Mouse (Mus musculus) CH12.LX (cell line): ENCODE data around the gene Irx5. TPM values are rescaled to one million over a fixed set of nuclear protein-coding genes. Genes with fewer than 3 reads are reported as not detected.

Experiments
- DNase-seq: peaks from one replicate; pipeline ENCODE4 v3.0.0-alpha.2; 2013; ENCODE audit errors: extremely low read depth
- H3K27ac ChIP-seq: 2 replicates; pipeline ENCODE4 v1.5.1; 2012; ENCODE audit warnings: low read depth, mild to moderate bottlenecking, control low read depth, moderate library complexity; ENCODE audit not compliant: insufficient read depth
- H3K27me3 ChIP-seq: replicated peaks from 2 replicates; pipeline ENCODE3; 2012; ENCODE audit warnings: inconsistent platforms
- H3K36me3 ChIP-seq, 2 experiments: replicated peaks in 1 of 2; 2 replicates each; pipeline versions ENCODE3 to v1.6.1; 2012; ENCODE audit warnings: inconsistent platforms in 1 of 2, low read length in 1 of 2, mild to moderate bottlenecking in 1 of 2, mixed read lengths in 1 of 2, moderate library complexity in 1 of 2; ENCODE audit not compliant: control insufficient read depth in 1 of 2, insufficient read depth in 1 of 2
- H3K4me1 ChIP-seq, 2 experiments: 2 replicates each; pipeline ENCODE4 v1.6.1; 2012; ENCODE audit warnings: inconsistent platforms in 1 of 2, moderate library complexity in 1 of 2; ENCODE audit not compliant: insufficient read depth in 2 of 2, control insufficient read depth in 1 of 2
- H3K4me2 ChIP-seq: 2 replicates; pipeline ENCODE4 v1.6.1; 2012; ENCODE audit warnings: low read depth, mild to moderate bottlenecking, control low read depth; ENCODE audit not compliant: poor library complexity, insufficient read depth, severe bottlenecking
- H3K4me3 ChIP-seq, 3 experiments: fragments of 150-350 bp in 1 of 3; sonication (generic) in 1 of 3; replicated peaks in 1 of 3; 2 replicates each; pipeline versions ENCODE3 to v1.5.1; 2011 to 2012; ENCODE audit warnings: low read depth in 2 of 3, low read length in 2 of 3, mild to moderate bottlenecking in 2 of 3, moderate library complexity in 2 of 3, control low read depth in 1 of 3, improper control_type of control experiment in 1 of 3, inconsistent platforms in 1 of 3, mixed read lengths in 1 of 3; ENCODE audit not compliant: poor library complexity in 1 of 3
- H3K79me2 ChIP-seq: replicated peaks from 2 replicates; pipeline ENCODE4 v1.6.1; 2012; ENCODE audit warnings: mild to moderate bottlenecking, moderate library complexity; ENCODE audit not compliant: control insufficient read depth, poor library complexity, insufficient read depth, severe bottlenecking; ENCODE audit errors: extremely low read depth
- H3K9ac ChIP-seq: 2 replicates; pipeline ENCODE4 v1.6.1; 2012; ENCODE audit warnings: low read depth, mild to moderate bottlenecking, control low read depth, moderate library complexity; ENCODE audit not compliant: insufficient read depth
- H3K9me3 ChIP-seq: replicated peaks from 2 replicates; pipeline ENCODE3; 2012; ENCODE audit warnings: low read length, inconsistent platforms, mixed read lengths
- BHLHE40 ChIP-seq: IDR thresholded peaks from 2 replicates; pipeline ENCODE4 v1.6.1; 2011; ENCODE audit warnings: mild to moderate bottlenecking, low read depth, low read length, improper control_type of control experiment
- CHD2 ChIP-seq: IDR thresholded peaks from 2 replicates; pipeline ENCODE4 v1.6.1; 2011; ENCODE audit warnings: low read length, improper control_type of control experiment
- E2F4 ChIP-seq: IDR thresholded peaks from 2 replicates; pipeline ENCODE4 v1.6.1; 2011; ENCODE audit warnings: low read depth, low read length, improper control_type of control experiment; ENCODE audit not compliant: insufficient replicate concordance
- ELF1 ChIP-seq: IDR thresholded peaks from 2 replicates; pipeline ENCODE4 v1.6.1; 2014; ENCODE audit warnings: low read depth, mild to moderate bottlenecking, inconsistent platforms, low read length, improper control_type of control experiment
- ETS1 ChIP-seq: conservative IDR thresholded peaks from 2 replicates; pipeline ENCODE4 v1.6.1; 2012; ENCODE audit warnings: low read depth, mild to moderate bottlenecking, inconsistent platforms, low read length, improper control_type of control experiment, moderate library complexity
- GABPA ChIP-seq: IDR thresholded peaks from 2 replicates; pipeline ENCODE4 v1.6.1; 2012; ENCODE audit warnings: low read depth, low read length, improper control_type of control experiment, inconsistent platforms; ENCODE audit not compliant: insufficient replicate concordance
- HCFC1 ChIP-seq: IDR thresholded peaks from 2 replicates; pipeline ENCODE4 v1.6.1; 2012; ENCODE audit warnings: low read depth, mild to moderate bottlenecking, inconsistent platforms, low read length, improper control_type of control experiment
- IRF4 ChIP-seq: IDR thresholded peaks from 2 replicates; pipeline ENCODE4 v1.6.1; 2014; ENCODE audit warnings: low read depth, mild to moderate bottlenecking, inconsistent platforms, low read length, improper control_type of control experiment
- JUND ChIP-seq: conservative IDR thresholded peaks from 2 replicates; pipeline ENCODE4 v1.6.1; 2011; ENCODE audit warnings: low read depth, low read length, improper control_type of control experiment
- MAX ChIP-seq: IDR thresholded peaks from 2 replicates; pipeline ENCODE4 v1.6.1; 2011; ENCODE audit warnings: low read length, improper control_type of control experiment
- MEF2A ChIP-seq: IDR thresholded peaks from 2 replicates; pipeline ENCODE4 v1.6.1; 2014; ENCODE audit warnings: low read depth, mild to moderate bottlenecking, inconsistent platforms, low read length, improper control_type of control experiment, borderline replicate concordance
- MXI1 ChIP-seq: IDR thresholded peaks from 2 replicates; pipeline ENCODE4 v1.6.1; 2011; ENCODE audit warnings: mild to moderate bottlenecking, low read depth, low read length, improper control_type of control experiment
- MYC ChIP-seq: IDR thresholded peaks from 2 replicates; pipeline ENCODE4 v1.6.1; 2011; ENCODE audit warnings: low read depth, mild to moderate bottlenecking, improper control_type of control experiment, low read length
- NELFE ChIP-seq: IDR thresholded peaks from 2 replicates; pipeline ENCODE4 v1.6.1; 2011; ENCODE audit warnings: low read depth, low read length, improper control_type of control experiment
- NRF1 ChIP-seq: IDR thresholded peaks from 2 replicates; pipeline ENCODE4 v1.6.1; 2014; ENCODE audit warnings: low read depth, mild to moderate bottlenecking, inconsistent platforms, low read length, improper control_type of control experiment, moderate library complexity
- RAD21 ChIP-seq: IDR thresholded peaks from 2 replicates; pipeline ENCODE4 v1.6.1; 2011; ENCODE audit warnings: low read depth, mild to moderate bottlenecking, low read length, improper control_type of control experiment, moderate library complexity
- SIN3A ChIP-seq: IDR thresholded peaks from 2 replicates; pipeline ENCODE4 v1.6.1; 2012; ENCODE audit warnings: low read length, improper control_type of control experiment, inconsistent platforms
- TBP ChIP-seq: conservative IDR thresholded peaks from 2 replicates; pipeline ENCODE4 v1.6.1; 2011; ENCODE audit warnings: low read depth, low read length, improper control_type of control experiment
- TCF12 ChIP-seq: IDR thresholded peaks from 2 replicates; pipeline ENCODE4 v1.6.1; 2014; ENCODE audit warnings: low read depth, mild to moderate bottlenecking, inconsistent platforms, low read length, improper control_type of control experiment
- USF1 ChIP-seq: IDR thresholded peaks from 2 replicates; pipeline ENCODE4 v1.6.1; 2014; ENCODE audit warnings: low read depth, mild to moderate bottlenecking, inconsistent platforms, low read length, improper control_type of control experiment
- ZKSCAN1 ChIP-seq: IDR thresholded peaks from 2 replicates; pipeline ENCODE4 v1.6.1; 2012; ENCODE audit warnings: low read depth, inconsistent platforms, low read length, improper control_type of control experiment, borderline replicate concordance
- ZMIZ1 ChIP-seq: IDR thresholded peaks from 2 replicates; pipeline ENCODE4 v1.6.1; 2012; ENCODE audit warnings: low read depth, mild to moderate bottlenecking, inconsistent platforms, low read length, improper control_type of control experiment
- dilution Hi-C: fragments of 300-500 bp; cut with MboI; formaldehyde crosslinking; loops from 2 replicates; pipeline ENCODE4 v1.14.3; 2020; ENCODE audit warnings: low sequenced_read_pairs; ENCODE audit not compliant: extremely low pct_unique_long_range_greater_than_20kb, extremely low pct_ligation_motif_present
- in situ Hi-C: fragments of 300-500 bp; cut with MboI; formaldehyde crosslinking; loops from 3 replicates; pipeline ENCODE4 v1.14.3; 2019; ENCODE audit warnings: low sequenced_read_pairs, low pct_ligation_motif_present, low pct_unique_long_range_greater_than_20kb, mixed read lengths
- polyA plus RNA-seq: library from polyadenylated mRNA; unstranded; fragments of >175 nt; gene quantifications from 2 replicates; pipeline ENCODE4 v1.2.1, GENCODE M21; 2012; ENCODE audit warnings: low read depth; ENCODE audit not compliant: insufficient read length
- total RNA-seq, 2 experiments: library from RNA; depleted of rRNA; stranded (reverse); fragments of 300-350 nt in 1 of 2; fragments of >200 nt in 1 of 2; gene quantifications; 2 replicates each; pipeline ENCODE4 v1.2.3; 2012 to 2014

Gene Irx5
- total and polyA plus RNA-seq, 3 experiments: not detected

- H3K36me3 ChIP-seq: no peaks in the 10 kb centered on the region
- no peak overlapping the region for H3K4me2 ChIP-seq
- in situ Hi-C loops: no loop called here
- DNase-seq: no peak
- no peak overlapping the region for H3K27ac ChIP-seq
- no peaks in the 10 kb centered on the region for H3K4me1 ChIP-seq
- no peaks in the 10 kb centered on the region for H3K27me3 ChIP-seq
- no peak overlapping the region for H3K4me3 ChIP-seq
- H3K9me3 ChIP-seq: peaks cover 84% of the 10 kb centered on the region
- H3K79me2 ChIP-seq: no peaks in the 10 kb centered on the region
- dilution Hi-C loops: no loop called here
- TF ChIP-seq NRF1 (no peak), ELF1 (no peak), MAX (no peak), BHLHE40 (no peak), IRF4 (no peak), SIN3A (no peak)
- H3K9ac ChIP-seq: no peak overlapping the region
Measured at GRCm38 (mm10) chr8:92380571-92380970, 23.1 kb downstream of the Irx5 start.

- H3K4me2 ChIP-seq: no peak overlapping the region
- no peaks in the 10 kb centered on the region for H3K36me3 ChIP-seq
- DNase-seq: no peak
- in situ Hi-C loops: no loop called here
- no peaks in the 10 kb centered on the region for H3K79me2 ChIP-seq
- H3K9me3 ChIP-seq: peaks cover 86% of the 10 kb centered on the region
- no peak overlapping the region for H3K4me3 ChIP-seq
- no peak overlapping the region for H3K9ac ChIP-seq
- H3K27ac ChIP-seq: no peak overlapping the region
- dilution Hi-C loops: no loop called here
- no peaks in the 10 kb centered on the region for H3K4me1 ChIP-seq
- TF ChIP-seq ZKSCAN1: no peak
- no peak for TF ChIP-seq CHD2
- no peak for TF ChIP-seq RAD21
- no peak for TF ChIP-seq USF1
- no peak for TF ChIP-seq E2F4
- no peak for TF ChIP-seq NELFE
- TF ChIP-seq ETS1: no peak
- TF ChIP-seq MXI1: no peak
- TF ChIP-seq HCFC1: no peak
- no peak for TF ChIP-seq GABPA
- no peak for TF ChIP-seq NRF1
- no peak for TF ChIP-seq TCF12
- TF ChIP-seq MEF2A: no peak
- TF ChIP-seq ELF1: no peak
- no peak for TF ChIP-seq TBP
- TF ChIP-seq MYC: no peak
- TF ChIP-seq ZMIZ1: no peak
- TF ChIP-seq JUND: no peak
- TF ChIP-seq IRF4: no peak
- H3K27me3 ChIP-seq: no peaks in the 10 kb centered on the region
Measured at GRCm38 (mm10) chr8:92387893-92388292, 30.5 kb downstream of the Irx5 start.
